Mouse (Mus musculus) CH12F3 (cell line): ENCODE results near the gene 4931422A03Rik.
"Not testable (repeated sequence)": the region's sequence is repeated elsewhere in the genome, so short reads cannot be mapped to it uniquely, and the experiment has no call there.

Source experiments
- in situ Hi-C: fragments of 300-500 bp; cut with MboI; formaldehyde crosslinking; loops from 2 replicates; pipeline ENCODE4 v1.14.3; 2020; ENCODE audit warnings: low sequenced_read_pairs

4931422A03Rik gene

GRCm38 (mm10) chr2:104027458-104028138 is 563 bp downstream of the 4931422A03Rik start, which contains the start of gene Fbxo3:
Gene Fbxo3 (plus strand): TSS chr2:104027721.
- in situ Hi-C loops = no loop called here

GRCm38 (mm10) chr2:104024656-104025055 is 3.5 kb downstream of the 4931422A03Rik start:
- in situ Hi-C loops = no loop called here

GRCm38 (mm10) chr2:104023096-104023495 is 5.1 kb downstream of the 4931422A03Rik start:
- in situ Hi-C loops = no loop called here

- in situ Hi-C loops = not testable (repeated sequence)
Observed at GRCm38 (mm10) chr2:104008853-104009252, 19.3 kb downstream of the 4931422A03Rik start.

- in situ Hi-C loops = no loop called here
Observed at GRCm38 (mm10) chr2:104007793-104008519, 20.2 kb downstream of the 4931422A03Rik start.

- in situ Hi-C loops = no loop called here
Observed at GRCm38 (mm10) chr2:104002711-104003413, 25.3 kb downstream of the 4931422A03Rik start.

- in situ Hi-C loops = no loop called here
Observed at GRCm38 (mm10) chr2:104001861-104002260, 26.3 kb downstream of the 4931422A03Rik start.

GRCm38 (mm10) chr2:104001076-104001475 is 27.1 kb downstream of the 4931422A03Rik start:
- in situ Hi-C loops = no loop called here

- in situ Hi-C loops = loop anchor here (10.0 kb wide), 1 partner anchor 438 kb away; no protein-coding TSS in a partner anchor
Observed at GRCm38 (mm10) chr2:103992618-103993332, 35.4 kb downstream of the 4931422A03Rik start.

GRCm38 (mm10) chr2:103992162-103992561 is 36.0 kb downstream of the 4931422A03Rik start:
- in situ Hi-C loops = loop anchor here (10.0 kb wide), 1 partner anchor 437 kb away; no protein-coding TSS in a partner anchor

GRCm38 (mm10) chr2:103991303-103991702 is 36.9 kb downstream of the 4931422A03Rik start:
- in situ Hi-C loops = loop anchor here (10.0 kb wide), 1 partner anchor 437 kb away; no protein-coding TSS in a partner anchor

GRCm38 (mm10) chr2:103989724-103990123 is 38.4 kb downstream of the 4931422A03Rik start:
- in situ Hi-C loops = loop anchor here (10.0 kb wide), 1 partner anchor 435 kb away; no protein-coding TSS in a partner anchor

GRCm38 (mm10) chr2:103987595-103987994 is 40.6 kb downstream of the 4931422A03Rik start:
- in situ Hi-C loops = not testable (repeated sequence)

GRCm38 (mm10) chr2:103983146-103983545 is 45.0 kb downstream of the 4931422A03Rik start:
- in situ Hi-C loops = no loop called here

- in situ Hi-C loops = no loop called here
Observed at GRCm38 (mm10) chr2:103982250-103982649, 45.9 kb downstream of the 4931422A03Rik start.

- in situ Hi-C loops = no loop called here
Observed at GRCm38 (mm10) chr2:103977716-103978115, 50.4 kb downstream of the 4931422A03Rik start.

GRCm38 (mm10) chr2:103977216-103977615 is 50.9 kb downstream of the 4931422A03Rik start:
- in situ Hi-C loops = no loop called here

GRCm38 (mm10) chr2:103975904-103976303 is 52.3 kb downstream of the 4931422A03Rik start:
- in situ Hi-C loops = no loop called here

GRCm38 (mm10) chr2:103971838-103972237 is 56.3 kb downstream of the 4931422A03Rik start:
- in situ Hi-C loops = loop anchor here (5.0 kb wide), 1 partner anchor 85 kb away; no protein-coding TSS in a partner anchor
